Mouse (Mus musculus) liver, embryonic 14.5 days (tissue): ENCODE results near the gene Gna11. TPM values are rescaled to one million over a fixed set of nuclear protein-coding genes. Genes with fewer than 3 reads are reported as not detected.

Experiments used
- ATAC-seq: fragments of 200-750 bp; cut with Nextera tagmentation; 2 replicates; pipeline ENCODE4 v1.8.0; 2017; ENCODE audit warnings: moderate number of reproducible peaks, mild to moderate bottlenecking, moderate library complexity; ENCODE audit not compliant: insufficient read depth
- DNase-seq, 3 experiments: peaks; one replicate each; pipeline ENCODE4 v3.0.0-alpha.2; 2012 to 2013; ENCODE audit warnings: low read depth in 3 of 3, low spot score in 3 of 3
- H3K27ac ChIP-seq: fragments of 300-500 bp; sonication (generic); 2 replicates; pipeline ENCODE4 v1.5.1; 2014; ENCODE audit warnings: moderate library complexity, mild to moderate bottlenecking, control low read depth, inconsistent platforms
- H3K27me3 ChIP-seq: fragments of 300-500 bp; sonication (generic); 2 replicates; pipeline ENCODE4 v1.6.1; 2014; ENCODE audit warnings: mild to moderate bottlenecking, low read length, moderate library complexity; ENCODE audit not compliant: control insufficient read depth, insufficient read depth
- H3K36me3 ChIP-seq: fragments of 300-500 bp; sonication (generic); replicated peaks from 2 replicates; pipeline ENCODE4 v1.6.1; 2014; ENCODE audit warnings: low read depth; ENCODE audit not compliant: control insufficient read depth, insufficient read depth
- H3K4me1 ChIP-seq, 2 experiments: fragments of 200-500 bp in 1 of 2; fragments of 300-500 bp in 1 of 2; sonication (generic) in 1 of 2; replicated peaks; 2 replicates each; pipeline ENCODE4 v1.6.1; 2012 to 2014; ENCODE audit warnings: antibody characterized with exemption in 1 of 2, inconsistent platforms in 1 of 2, low read length in 1 of 2; ENCODE audit not compliant: control insufficient read depth in 2 of 2, insufficient read depth in 2 of 2
- H3K4me2 ChIP-seq: fragments of 300-500 bp; sonication (generic); 2 replicates; pipeline ENCODE4 v1.6.1; 2014; ENCODE audit warnings: low read depth, mild to moderate bottlenecking, control low read depth, moderate library complexity
- H3K4me3 ChIP-seq, 2 experiments: fragments of 200-500 bp in 1 of 2; fragments of 300-500 bp in 1 of 2; sonication (generic) in 1 of 2; 2 replicates each; pipeline ENCODE4 v1.5.1; 2012 to 2014; ENCODE audit warnings: low read depth in 2 of 2, low read length in 2 of 2, mild to moderate bottlenecking in 2 of 2, control low read depth in 1 of 2, inconsistent platforms in 1 of 2, moderate library complexity in 1 of 2; ENCODE audit not compliant: insufficient read depth in 1 of 2
- H3K9ac ChIP-seq: fragments of 300-500 bp; sonication (generic); replicated peaks from 2 replicates; pipeline ENCODE4 v1.6.1; 2014; ENCODE audit warnings: mild to moderate bottlenecking, control low read depth, moderate library complexity
- H3K9me3 ChIP-seq: fragments of 300-500 bp; sonication (generic); 2 replicates; pipeline ENCODE4 v1.6.1; 2016; ENCODE audit warnings: low read length, mixed read lengths; ENCODE audit not compliant: control insufficient read depth
- CTCF ChIP-seq: IDR thresholded peaks from 2 replicates; pipeline ENCODE4 v1.5.1; 2016; ENCODE audit warnings: antibody characterized with exemption, low read depth, control low read depth
- EP300 ChIP-seq: IDR thresholded peaks from 2 replicates; pipeline ENCODE4 v1.6.1; 2016; ENCODE audit warnings: antibody characterized with exemption, low read depth
- WGBS: fragments of 180-500 bp; shearing (Covaris S2); extraction: QIAGEN DNeasy Blood & Tissue Kit; methylation state at CpG from one replicate; pipeline ENCODE4 v1.1.7; 2014; ENCODE audit not compliant: insufficient replicate concordance; 5-methylcytosine and 5-hydroxymethylcytosine counted together
- polyA plus RNA-seq, 2 experiments: library from polyadenylated mRNA; depleted of rRNA in 1 of 2; stranded (reverse) in 1 of 2; unstranded in 1 of 2; fragments of >200 nt; fragmentation: Nextera tagmentation in 1 of 2; extraction: Ambion mirVana in 1 of 2; gene quantifications; 2 replicates each; pipeline versions ENCODE4 v1.2.1 to v1.2.3; 2012 to 2014

The Gna11 gene
- polyA plus RNA-seq, 2 experiments = 17.0 to 17.4 TPM

- H3K27ac ChIP-seq = peak overlapping the region; percentile 15; the same call in 1 of the 2 replicates
- H3K4me1 ChIP-seq = peaks cover 9 to 23% of the 10 kb centered on the region in 2 experiments
- ATAC-seq (peak; percentile 9; the same call in 1 of the 2 replicates), DNase-seq (no peak)
- H3K4me3 ChIP-seq = peak overlapping the region; percentile 67 to 74
- 2% methylated on average over 16 of the region's 16 CpGs for WGBS
- peak overlapping the region; percentile 88 for H3K4me2 ChIP-seq
- H3K27me3 ChIP-seq = no peaks in the 10 kb centered on the region
- H3K9ac ChIP-seq = peak overlapping the region; percentile 87
- H3K9me3 ChIP-seq = no peaks in the 10 kb centered on the region
- TF ChIP-seq EP300 (no peak), CTCF (no peak)
- H3K36me3 ChIP-seq = peaks cover 10% of the 10 kb centered on the region
Measured at GRCm38 (mm10) chr10:81560719-81561459, 15.9 kb upstream of the Gna11 start.

- peak overlapping the region; percentile 46 for H3K27ac ChIP-seq
- under 1% methylated on average over 35 of the region's 36 CpGs for WGBS
- H3K27me3 ChIP-seq = no peaks in the 10 kb centered on the region
- H3K36me3 ChIP-seq = peaks cover 6% of the 10 kb centered on the region
- DNase-seq (no peak), ATAC-seq (peak; percentile 46)
- TF ChIP-seq CTCF (no peak), EP300 (no peak)
- peak overlapping the region; percentile 67 to 74 for H3K4me3 ChIP-seq
- H3K9ac ChIP-seq = peak overlapping the region; percentile 87
- H3K9me3 ChIP-seq = no peaks in the 10 kb centered on the region
- peaks cover 9 to 23% of the 10 kb centered on the region in 2 experiments for H3K4me1 ChIP-seq
- peak overlapping the region; percentile 88 for H3K4me2 ChIP-seq
Measured at GRCm38 (mm10) chr10:81559627-81560539, 14.9 kb upstream of the Gna11 start.

- H3K4me3 ChIP-seq = peak within 1 kb of the TSS; percentile 67 to 74
Measured at GRCm38 (mm10) chr10:81559163-81559626, 14.2 kb upstream of the Gna11 start, which contains the start of gene Aes. Gene Aes, plus strand, starts transcription at chr10:81559488.

GRCm38 (mm10) chr10:81557491-81557890 is 12.5 kb upstream of the Gna11 start:
- 47% methylated on average over 1 of the region's 1 CpGs for WGBS
- Histone ChIP-seq H3K9me3 (no peaks in the 10 kb centered on the region), H3K9ac (no peak overlapping the region), H3K4me2 (no peak overlapping the region), H3K27me3 (no peaks in the 10 kb centered on the region), H3K27ac (no peak overlapping the region), H3K36me3 (no peaks in the 10 kb centered on the region), H3K4me1 (peaks cover 5 to 14% of the 10 kb centered on the region in 2 experiments; a peak in 2 of 4 replicates), H3K4me3 (no peak overlapping the region)
- no peak for ATAC-seq
- no peak for TF ChIP-seq EP300
- no peak for TF ChIP-seq CTCF
- no peak for DNase-seq

More at GRCm38 (mm10) chr10:81559163-81559626, 14.2 kb upstream of the Gna11 start, which contains the start of gene Aes:
- ATAC-seq (peak; percentile 70), DNase-seq (no peak)
- Histone ChIP-seq H3K4me2 (peak within 1 kb of the TSS; percentile 88), H3K36me3 (no peaks in the 10 kb centered on the region; the same call in 1 of the 2 replicates), H3K9ac (peak within 1 kb of the TSS; percentile 87), H3K9me3 (no peaks in the 10 kb centered on the region), H3K4me1 (peaks cover 9 to 23% of the 10 kb centered on the region in 2 experiments), H3K27me3 (no peaks in the 10 kb centered on the region), H3K27ac (peak within 1 kb of the TSS; percentile 46)
- 1% methylated on average over 51 of the region's 53 CpGs for WGBS
- no peak for TF ChIP-seq CTCF
- no peak for TF ChIP-seq EP300
